Mouse (Mus musculus) MEL (cell line): ENCODE data around the gene Fam234b. TPM values are rescaled to one million over a fixed set of nuclear protein-coding genes. Genes with fewer than 3 reads are reported as not detected.

Source experiments
- DNase-seq: peaks from one replicate; pipeline ENCODE4 v3.0.0; 2011; ENCODE audit warnings: low read depth, low spot score
- H3K27ac ChIP-seq: 2 replicates; pipeline ENCODE4 v1.5.1; 2012; ENCODE audit warnings: low read depth, mild to moderate bottlenecking, control low read depth, low read length, moderate library complexity; ENCODE audit not compliant: control insufficient read depth
- H3K27me3 ChIP-seq, 2 experiments: fragments of 150-350 bp in 1 of 2; sonication (generic) in 1 of 2; 2 replicates each; pipeline ENCODE4 v1.6.1; 2012; ENCODE audit warnings: low read length in 2 of 2, mild to moderate bottlenecking in 2 of 2, improper control_type of control experiment in 1 of 2, moderate library complexity in 1 of 2; ENCODE audit not compliant: insufficient read depth in 2 of 2, control insufficient read depth in 1 of 2
- H3K36me3 ChIP-seq, 2 experiments: 2 replicates each; pipeline ENCODE4 v1.6.1; 2012 to 2014; ENCODE audit warnings: low read length in 2 of 2, improper control_type of control experiment in 1 of 2, inconsistent platforms in 1 of 2, mild to moderate bottlenecking in 1 of 2; ENCODE audit not compliant: insufficient read depth in 2 of 2, control insufficient read depth in 1 of 2
- H3K4me1 ChIP-seq, 2 experiments: fragments of 150-350 bp in 1 of 2; sonication (generic) in 1 of 2; 2 replicates each; pipeline ENCODE4 v1.6.1; 2012; ENCODE audit warnings: low read length in 2 of 2, improper control_type of control experiment in 1 of 2, mild to moderate bottlenecking in 1 of 2; ENCODE audit not compliant: insufficient read depth in 2 of 2, control insufficient read depth in 1 of 2
- H3K4me3 ChIP-seq, 2 experiments: fragments of 150-350 bp in 1 of 2; sonication (generic) in 1 of 2; 2 replicates each; pipeline ENCODE4 v1.5.1; 2012; ENCODE audit warnings: low read depth in 2 of 2, low read length in 2 of 2, mild to moderate bottlenecking in 2 of 2, moderate library complexity in 2 of 2, control low read depth in 1 of 2, improper control_type of control experiment in 1 of 2; ENCODE audit not compliant: control insufficient read depth in 1 of 2, insufficient read depth in 1 of 2
- H3K79me2 ChIP-seq: 2 replicates; pipeline ENCODE4 v1.6.1; 2012; ENCODE audit warnings: mild to moderate bottlenecking, low read length, moderate library complexity; ENCODE audit not compliant: control insufficient read depth, poor library complexity, insufficient read depth
- H3K9ac ChIP-seq: 2 replicates; pipeline ENCODE4 v1.6.1; 2012; ENCODE audit warnings: low read depth, mild to moderate bottlenecking, control low read depth, low read length, moderate library complexity; ENCODE audit not compliant: control insufficient read depth, poor library complexity, severe bottlenecking
- H3K9me3 ChIP-seq: fragments of 150-350 bp; sonication (generic); replicated peaks from 2 replicates; pipeline ENCODE4 v1.6.1; 2012; ENCODE audit warnings: mild to moderate bottlenecking, low read length, improper control_type of control experiment, moderate library complexity; ENCODE audit not compliant: insufficient read depth
- CTCF ChIP-seq, 3 experiments: IDR thresholded peaks in 2 of 3; conservative IDR thresholded peaks in 1 of 3; 2 replicates each; pipeline ENCODE4 v1.5.1; 2011 to 2012; ENCODE audit warnings: low read length in 3 of 3, low read depth in 2 of 3, mild to moderate bottlenecking in 2 of 3, improper control_type of control experiment in 1 of 3, inconsistent platforms in 1 of 3, mixed read lengths in 1 of 3, moderate library complexity in 1 of 3; ENCODE audit not compliant: control insufficient read depth in 1 of 3, insufficient read depth in 1 of 3, poor library complexity in 1 of 3, severe bottlenecking in 1 of 3
- E2F4 ChIP-seq: IDR thresholded peaks from 2 replicates; pipeline ENCODE4 v1.6.1; 2011; ENCODE audit warnings: low read depth, low read length, improper control_type of control experiment, borderline replicate concordance
- ELF1 ChIP-seq: IDR thresholded peaks from 2 replicates; pipeline ENCODE4 v1.6.1; 2014; ENCODE audit warnings: low read depth, mild to moderate bottlenecking, inconsistent platforms, low read length, improper control_type of control experiment, moderate library complexity
- GATA1 ChIP-seq: IDR thresholded peaks from 2 replicates; pipeline ENCODE4 v1.6.1; 2011; ENCODE audit warnings: low read depth, low read length, improper control_type of control experiment
- HCFC1 ChIP-seq: IDR thresholded peaks from 2 replicates; pipeline ENCODE4 v1.6.1; 2012; ENCODE audit warnings: low read depth, mild to moderate bottlenecking, inconsistent platforms, low read length, improper control_type of control experiment, moderate library complexity
- JUND ChIP-seq: IDR thresholded peaks from 2 replicates; pipeline ENCODE4 v1.6.1; 2011; ENCODE audit warnings: low read depth, mild to moderate bottlenecking, improper control_type of control experiment, low read length
- MAZ ChIP-seq: IDR thresholded peaks from 2 replicates; pipeline ENCODE4 v1.6.1; 2012; ENCODE audit warnings: low read depth, mild to moderate bottlenecking, inconsistent platforms, low read length, improper control_type of control experiment
- MEF2A ChIP-seq: IDR thresholded peaks from 2 replicates; pipeline ENCODE4 v1.6.1; 2014; ENCODE audit warnings: low read depth, mild to moderate bottlenecking, inconsistent platforms, low read length, improper control_type of control experiment; ENCODE audit not compliant: poor library complexity, insufficient replicate concordance, severe bottlenecking; ENCODE audit errors: extremely low read depth
- MXI1 ChIP-seq: IDR thresholded peaks from 2 replicates; pipeline ENCODE4 v1.6.1; 2011; ENCODE audit warnings: mild to moderate bottlenecking, low read depth, low read length, improper control_type of control experiment
- MYB ChIP-seq: IDR thresholded peaks from 2 replicates; pipeline ENCODE4 v1.6.1; 2011; ENCODE audit warnings: mild to moderate bottlenecking, low read depth, low read length, improper control_type of control experiment
- MYC ChIP-seq: IDR thresholded peaks from 2 replicates; pipeline ENCODE4 v1.6.1; 2011; ENCODE audit warnings: low read depth, mild to moderate bottlenecking, low read length, improper control_type of control experiment, moderate library complexity
- NELFE ChIP-seq: IDR thresholded peaks from 2 replicates; pipeline ENCODE4 v1.6.1; 2011; ENCODE audit warnings: low read depth, low read length, improper control_type of control experiment
- POLR2AphosphoS5 ChIP-seq: IDR thresholded peaks from 2 replicates; pipeline ENCODE4 v1.6.1; 2012; ENCODE audit warnings: low read depth, borderline replicate concordance, mild to moderate bottlenecking, inconsistent platforms, low read length, moderate library complexity, mixed read lengths
- SIN3A ChIP-seq: IDR thresholded peaks from 2 replicates; pipeline ENCODE4 v1.6.1; 2012; ENCODE audit warnings: low read length, improper control_type of control experiment, inconsistent platforms
- TAL1 ChIP-seq: IDR thresholded peaks from 2 replicates; pipeline ENCODE4 v1.6.1; 2012; ENCODE audit warnings: mild to moderate bottlenecking, inconsistent platforms, low read length, moderate library complexity, mixed read lengths
- UBTF ChIP-seq: IDR thresholded peaks from 2 replicates; pipeline ENCODE4 v1.6.1; 2012; ENCODE audit warnings: low read depth, mild to moderate bottlenecking, inconsistent platforms, low read length, improper control_type of control experiment, moderate library complexity, borderline replicate concordance; ENCODE audit not compliant: insufficient read depth
- USF1 ChIP-seq: IDR thresholded peaks from 2 replicates; pipeline ENCODE4 v1.6.1; 2014; ENCODE audit warnings: low read depth, mild to moderate bottlenecking, inconsistent platforms, low read length, improper control_type of control experiment, moderate library complexity
- USF2 ChIP-seq, 2 experiments: IDR thresholded peaks; 2 replicates each; pipeline ENCODE4 v1.6.1; 2011 to 2012; ENCODE audit warnings: improper control_type of control experiment in 2 of 2, low read length in 2 of 2, borderline replicate concordance in 1 of 2, inconsistent platforms in 1 of 2, low read depth in 1 of 2, mild to moderate bottlenecking in 1 of 2; ENCODE audit not compliant: insufficient read depth in 1 of 2
- ZC3H11A ChIP-seq: IDR thresholded peaks from 2 replicates; pipeline ENCODE4 v1.6.1; 2012; ENCODE audit warnings: low read depth, mild to moderate bottlenecking, inconsistent platforms, low read length, improper control_type of control experiment
- ZMIZ1 ChIP-seq: IDR thresholded peaks from 2 replicates; pipeline ENCODE4 v1.6.1; 2012; ENCODE audit warnings: low read depth, mild to moderate bottlenecking, inconsistent platforms, low read length, improper control_type of control experiment, moderate library complexity
- ZNF384 ChIP-seq: IDR thresholded peaks from 2 replicates; pipeline ENCODE4 v1.6.1; 2012; ENCODE audit warnings: low read depth, mild to moderate bottlenecking, inconsistent platforms, low read length, improper control_type of control experiment
- polyA plus RNA-seq, 2 experiments: library from polyadenylated mRNA; stranded (reverse) in 1 of 2; unstranded in 1 of 2; fragments of >175 nt in 1 of 2; fragments of >200 nt in 1 of 2; gene quantifications; 2 replicates each; pipeline versions ENCODE4 v1.2.1 to v1.2.4; 2012; ENCODE audit warnings: low replicate concordance in 2 of 2, low read depth in 1 of 2; ENCODE audit not compliant: insufficient read length in 2 of 2, insufficient read depth in 1 of 2, missing spikeins in 1 of 2
- total RNA-seq: library from RNA; depleted of rRNA; stranded (reverse); fragments of 300-350 nt; gene quantifications from 2 replicates; pipeline ENCODE4 v1.2.3, GENCODE M21; 2012

Fam234b gene
- total and polyA plus RNA-seq, 3 experiments, result 12.2 to 20.5 TPM; not detected in 1

- peak overlapping the region; percentile 70 to 91 for H3K4me3 ChIP-seq
- TF ChIP-seq ZC3H11A (no peak), ELF1 (no peak), ZMIZ1 (no peak), HCFC1 (no peak), UBTF (no peak), USF1 (no peak), MYB (no peak), MEF2A (no peak), SIN3A (no peak), JUND (no peak), TAL1 (no peak), MYC (no peak), NELFE (no peak)
- H3K4me1 ChIP-seq, result peaks cover 0 to 9% of the 10 kb centered on the region in 2 experiments; a peak in 3 of 4 replicates
- no peak overlapping the region for H3K27ac ChIP-seq
- H3K9me3 ChIP-seq, result no peaks in the 10 kb centered on the region
- peak overlapping the region; percentile 58 for H3K9ac ChIP-seq
- no peaks in the 10 kb centered on the region; the same call in 1 of the 2 replicates for H3K79me2 ChIP-seq
- peaks cover 0 to 7% of the 10 kb centered on the region in 2 experiments; a peak in 2 of 4 replicates for H3K36me3 ChIP-seq
- H3K27me3 ChIP-seq, result no peaks in the 10 kb centered on the region
- no peak for DNase-seq
These were observed 29.3 kb upstream of the Fam234b start for GRCm38 (mm10) chr6:135168471-135168870.

DNA sequence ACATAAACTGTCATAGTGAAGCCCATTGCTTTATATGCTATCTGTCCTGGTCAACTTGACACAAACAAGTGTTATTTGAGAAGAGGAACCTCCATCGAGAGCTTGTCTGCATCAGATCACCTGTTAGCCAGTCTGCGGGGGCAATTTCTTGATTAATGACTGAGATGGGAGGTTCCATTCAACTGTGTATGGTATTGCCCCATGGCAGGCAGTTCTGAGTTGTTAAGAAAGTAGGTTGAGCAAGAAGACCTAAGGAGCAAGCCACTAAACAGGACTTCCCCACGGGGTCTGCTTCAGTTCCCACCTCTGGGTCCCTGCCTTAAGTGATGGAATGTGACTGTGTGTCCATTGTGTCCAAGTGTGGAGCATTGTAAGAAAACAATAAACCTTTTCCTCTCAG, 28.5 kb upstream of the Fam234b start:
- H3K9ac ChIP-seq, result no peak overlapping the region
- no peak for DNase-seq
- TF ChIP-seq USF2 (IDR thresholded peaks at IDR 0.05; ENCODE audit: borderline replicate concordance in 1 of 2, insufficient read depth in 1 of 2, low read depth in 1 of 2, low read length in 2 of 2) (no peak), GATA1 (no peak), E2F4 (no peak), MYB (no peak), SIN3A (no peak), JUND (no peak), ZNF384 (no peak), ELF1 (no peak), MAZ (no peak), POLR2AphosphoS5 (no peak), MXI1 (no peak), NELFE (no peak), CTCF (IDR thresholded peaks at IDR 0.05 in 2 of 3, conservative IDR thresholded peaks at IDR 0.05 in 1 of 3; ENCODE audit: control insufficient read depth in 1 of 3, insufficient read depth in 1 of 3, low read depth in 2 of 3, low read length in 3 of 3, poor library complexity in 1 of 3, severe bottlenecking in 1 of 3) (no peak), ZMIZ1 (no peak)
- H3K4me3 ChIP-seq, result no peak overlapping the region
- no peaks in the 10 kb centered on the region for H3K27me3 ChIP-seq
- H3K27ac ChIP-seq, result no peak overlapping the region
- H3K79me2 ChIP-seq, result no peaks in the 10 kb centered on the region; the same call in 1 of the 2 replicates
- H3K9me3 ChIP-seq, result no peaks in the 10 kb centered on the region
- H3K4me1 ChIP-seq, result peaks cover 0 to 9% of the 10 kb centered on the region in 2 experiments; a peak in 3 of 4 replicates
- peaks cover 0 to 7% of the 10 kb centered on the region in 2 experiments; a peak in 2 of 4 replicates for H3K36me3 ChIP-seq
